Mouse (Mus musculus): Measurements from ENCODE around the gene Gng12. TPM values are rescaled to one million over a fixed set of nuclear protein-coding genes. Genes with fewer than 3 reads are reported as not detected.

Gene Gng12
- polyA plus RNA-seq, 1 experiment from 2014 or later = 34.7 TPM

DNA sequence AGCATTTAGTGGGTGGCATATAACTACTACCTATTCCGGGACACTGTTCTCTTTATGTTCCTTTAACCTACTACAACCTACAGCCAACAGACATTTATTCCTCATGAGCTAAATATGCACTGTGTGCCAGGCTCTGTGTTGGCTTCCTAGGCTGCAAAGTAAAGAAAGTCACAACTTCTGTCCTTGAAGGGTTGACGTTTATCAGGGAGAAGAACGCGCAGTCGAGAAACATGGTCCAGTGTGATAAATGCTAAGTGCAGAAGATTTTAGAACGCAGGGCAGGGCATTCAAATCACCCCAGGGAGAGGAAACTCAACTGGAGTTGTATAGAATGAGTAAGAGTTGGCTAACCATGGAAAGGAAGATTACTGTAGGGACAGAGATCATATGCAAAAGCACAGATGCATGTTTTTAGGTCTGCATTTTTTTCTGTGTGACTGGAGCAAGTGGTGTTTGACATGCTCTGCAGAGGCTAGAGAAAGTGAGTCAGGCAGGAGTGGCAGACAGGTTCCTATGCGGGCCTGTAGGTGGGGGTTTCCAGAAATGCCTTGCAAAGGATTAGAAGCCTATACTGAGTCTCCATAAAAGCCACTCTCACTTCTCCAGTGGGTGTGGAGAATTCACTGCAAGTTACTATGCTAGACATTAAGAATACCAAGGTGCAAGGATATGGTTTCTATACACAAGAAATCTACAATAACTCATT, 161.9 kb downstream of the Gng12 start:
- Histone ChIP-seq H3K27ac (replicated peaks; ENCODE audit: low read depth, low read length) (no peak overlapping the region), H3K36me3 (ENCODE audit: control insufficient read depth, insufficient read depth, low read length) (no peaks in the 10 kb centered on the region), H3K4me1 (ENCODE audit: control insufficient read depth, insufficient read depth, low read length) (no peaks in the 10 kb centered on the region), H3K4me2 (ENCODE audit: low read length) (no peak overlapping the region), H3K4me3 (replicated peaks; ENCODE audit: low read depth, low read length) (no peak overlapping the region), H3K9ac (replicated peaks; ENCODE audit: low read length) (no peak overlapping the region), H3K9me3 (ENCODE audit: control insufficient read depth, low read length) (no peaks in the 10 kb centered on the region), H3K27me3 (ENCODE audit: control insufficient read depth, insufficient read depth, low read length) (no peaks in the 10 kb centered on the region)
- 95% methylated on average over 7 of the region's 7 CpGs for WGBS
- DNase-seq = no peak
- no peak for ATAC-seq (ENCODE audit: low FRiP score, low TSS enrichment)

DNA sequence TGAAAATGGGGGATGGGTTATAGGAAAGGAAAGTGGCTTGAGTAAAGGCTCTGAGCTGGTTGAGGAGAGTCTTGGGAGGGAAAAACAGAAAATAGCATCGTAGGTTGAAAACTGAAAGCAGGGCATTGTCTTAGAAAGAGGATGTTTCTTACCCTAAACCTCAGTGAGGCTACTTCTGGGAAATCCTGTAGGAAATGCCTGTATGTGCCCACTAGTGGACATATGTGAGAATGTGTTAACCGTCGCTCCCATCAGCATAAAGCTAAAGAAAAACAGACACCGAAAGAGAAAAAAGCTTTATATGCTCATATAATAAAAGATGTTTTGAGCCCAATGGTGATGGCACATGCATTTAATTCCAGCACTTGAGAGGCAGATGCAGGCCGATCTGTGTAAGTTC, 163.9 kb downstream of the Gng12 start:
- 89% methylated on average over 5 of the region's 5 CpGs for WGBS
- H3K36me3 ChIP-seq (ENCODE audit: control insufficient read depth, insufficient read depth, low read length) = no peaks in the 10 kb centered on the region
- no peaks in the 10 kb centered on the region for H3K9me3 ChIP-seq (ENCODE audit: control insufficient read depth, low read length)
- no peak overlapping the region for H3K4me3 ChIP-seq (replicated peaks; ENCODE audit: low read depth, low read length)
- H3K9ac ChIP-seq (replicated peaks; ENCODE audit: low read length) = no peak overlapping the region
- no peak overlapping the region for H3K4me2 ChIP-seq (ENCODE audit: low read length)
- no peak for ATAC-seq (ENCODE audit: low FRiP score, low TSS enrichment)
- no peak for DNase-seq
- H3K27me3 ChIP-seq (ENCODE audit: control insufficient read depth, insufficient read depth, low read length) = no peaks in the 10 kb centered on the region
- H3K4me1 ChIP-seq (ENCODE audit: control insufficient read depth, insufficient read depth, low read length) = no peaks in the 10 kb centered on the region
- H3K27ac ChIP-seq (replicated peaks; ENCODE audit: low read depth, low read length) = no peak overlapping the region

- Histone ChIP-seq H3K9me3 (ENCODE audit: control insufficient read depth, low read length) (no peaks in the 10 kb centered on the region), H3K36me3 (ENCODE audit: control insufficient read depth, insufficient read depth, low read length) (no peaks in the 10 kb centered on the region), H3K4me1 (ENCODE audit: control insufficient read depth, insufficient read depth, low read length) (no peaks in the 10 kb centered on the region), H3K9ac (replicated peaks; ENCODE audit: low read length) (no peak overlapping the region), H3K27ac (replicated peaks; ENCODE audit: low read depth, low read length) (no peak overlapping the region), H3K27me3 (ENCODE audit: control insufficient read depth, insufficient read depth, low read length) (no peaks in the 10 kb centered on the region), H3K4me3 (replicated peaks; ENCODE audit: low read depth, low read length) (no peak overlapping the region), H3K4me2 (ENCODE audit: low read length) (no peak overlapping the region)
- DNase-seq = no peak
- no peak for ATAC-seq (ENCODE audit: low FRiP score, low TSS enrichment)
- WGBS = 92% methylated on average over 8 of the region's 8 CpGs
Measured at GRCm38 (mm10) chr6:67069219-67069762, 173.1 kb downstream of the Gng12 start.

DNA sequence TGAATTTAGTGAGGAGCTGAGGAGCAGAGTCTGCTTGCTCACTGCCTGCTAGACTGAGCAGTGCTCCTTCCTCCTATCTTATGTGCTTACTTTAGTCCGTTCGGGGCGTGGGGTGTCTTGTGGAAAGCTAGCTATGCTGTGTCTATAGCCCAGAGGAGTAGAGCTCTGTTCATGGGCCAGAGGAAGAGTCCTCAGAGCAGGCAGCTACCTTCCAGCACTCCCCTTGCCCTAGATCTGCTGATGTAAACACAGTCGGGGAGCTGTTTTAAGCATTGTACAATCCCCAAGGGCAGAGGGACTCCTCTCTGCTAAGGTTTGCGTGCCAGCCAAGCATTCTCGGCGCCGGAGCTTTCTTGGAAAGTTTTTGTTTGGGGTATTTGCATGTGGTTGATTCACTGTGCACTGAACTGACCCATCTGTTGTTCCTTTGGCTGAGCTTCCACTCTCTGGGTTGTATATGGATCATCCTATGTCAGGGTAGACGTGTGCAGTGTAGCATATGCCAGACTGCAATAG, 173.7 kb downstream of the Gng12 start:
- DNase-seq = peak; percentile 17
- Histone ChIP-seq H3K4me1 (ENCODE audit: control insufficient read depth, insufficient read depth, low read length) (no peaks in the 10 kb centered on the region), H3K27ac (replicated peaks; ENCODE audit: low read depth, low read length) (no peak overlapping the region), H3K27me3 (ENCODE audit: control insufficient read depth, insufficient read depth, low read length) (no peaks in the 10 kb centered on the region), H3K4me2 (ENCODE audit: low read length) (no peak overlapping the region), H3K4me3 (replicated peaks; ENCODE audit: low read depth, low read length) (no peak overlapping the region), H3K9me3 (ENCODE audit: control insufficient read depth, low read length) (no peaks in the 10 kb centered on the region), H3K9ac (replicated peaks; ENCODE audit: low read length) (no peak overlapping the region), H3K36me3 (ENCODE audit: control insufficient read depth, insufficient read depth, low read length) (no peaks in the 10 kb centered on the region)
- ATAC-seq (ENCODE audit: low FRiP score, low TSS enrichment) = no peak
- 67% methylated on average over 9 of the region's 9 CpGs for WGBS

Other genes starting within 250 kb of the Gng12 start
- gene Vmn1r35, start 210.5 kb upstream of the Gng12 start, polyA plus RNA-seq (2014; fragmentation: Nextera tagmentation; extraction: Ambion mirVana) = not detected in 2 replicates
- not detected in 2 replicates for gene Vmn1r36, start 177.2 kb upstream of the Gng12 start, polyA plus RNA-seq (2014; fragmentation: Nextera tagmentation; extraction: Ambion mirVana)
- gene Vmn1r37, start 167.0 kb upstream of the Gng12 start, polyA plus RNA-seq (2014; fragmentation: Nextera tagmentation; extraction: Ambion mirVana) = not detected in 2 replicates
- gene Vmn1r38, start 113.8 kb upstream of the Gng12 start, polyA plus RNA-seq (2014; fragmentation: Nextera tagmentation; extraction: Ambion mirVana) = not detected in 2 replicates
- gene Vmn1r39, start 85.8 kb upstream of the Gng12 start, polyA plus RNA-seq (2014; fragmentation: Nextera tagmentation; extraction: Ambion mirVana) = not detected in 2 replicates
- 13.7 and 18.6 TPM in 2 replicates for gene Gadd45a, start 141.1 kb downstream of the Gng12 start, polyA plus RNA-seq (2014; fragmentation: Nextera tagmentation; extraction: Ambion mirVana)